Mouse (Mus musculus): ENCODE data around the gene Abtb2.
"Not testable (repeated sequence)": the region's sequence is repeated elsewhere in the genome, so short reads cannot be mapped to it uniquely, and the experiment has no call there.

Gene Abtb2

DNA sequence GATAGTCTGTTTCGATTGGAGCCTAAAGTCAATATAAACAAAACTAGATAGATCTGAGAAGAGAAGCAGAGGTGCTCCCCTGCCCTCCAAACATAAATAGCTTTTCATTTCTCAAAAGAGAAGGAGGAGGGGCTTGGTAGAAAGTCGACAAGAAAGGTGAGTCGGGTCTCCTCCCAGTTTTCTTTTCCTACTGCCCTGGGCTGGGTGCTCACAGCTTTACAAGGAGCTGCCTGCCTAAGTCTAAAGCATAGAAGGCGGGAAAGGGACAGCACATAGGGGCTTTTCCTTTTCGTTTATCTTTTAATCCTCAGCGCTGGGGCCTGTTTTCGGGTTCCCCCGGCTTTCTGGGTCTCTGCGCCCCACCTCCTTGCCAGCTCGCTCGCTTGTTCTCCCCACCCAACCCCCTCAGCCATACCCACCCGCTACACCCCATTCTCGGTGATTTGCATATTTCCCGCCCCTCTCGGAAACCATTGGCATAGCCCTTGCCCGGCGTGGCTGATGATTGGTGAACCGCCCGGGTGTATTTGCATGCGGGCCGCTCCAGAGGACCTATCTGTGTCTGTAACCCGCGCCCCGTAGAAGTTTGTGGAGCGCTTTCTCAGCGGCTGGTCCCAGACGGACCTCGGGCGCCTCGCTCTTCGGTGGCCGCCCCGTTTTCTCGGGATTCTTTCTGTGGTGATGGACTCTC lies at the start of gene Abtb2:
Abtb2 (plus strand) TSS at position 579 of the 691 bp plus-strand sequence.
- peak; percentile 54 for DNase-seq (ENCODE audit: low read depth, low spot score)

DNA sequence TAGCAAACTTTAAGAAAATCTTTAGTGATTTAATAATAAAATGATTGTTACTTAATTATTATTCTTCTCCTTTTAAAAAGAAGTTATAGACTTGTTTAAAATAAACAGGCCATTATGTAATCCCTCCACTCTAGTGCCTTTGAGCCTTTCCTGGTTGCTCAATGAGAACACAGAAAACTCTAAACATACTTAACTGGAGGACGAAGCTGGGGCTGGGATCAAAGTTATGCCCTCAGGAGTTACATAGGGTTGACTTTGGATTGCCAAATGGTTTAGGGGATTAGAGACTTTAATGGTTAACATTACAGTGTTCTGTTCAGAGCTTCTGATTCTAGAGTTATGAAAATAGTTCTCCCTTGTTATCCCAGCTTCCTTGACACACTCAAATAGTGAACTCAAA lies 49.6 kb upstream of the Abtb2 start:
- DNase-seq (ENCODE audit: low read depth, low spot score), result no peak

DNA sequence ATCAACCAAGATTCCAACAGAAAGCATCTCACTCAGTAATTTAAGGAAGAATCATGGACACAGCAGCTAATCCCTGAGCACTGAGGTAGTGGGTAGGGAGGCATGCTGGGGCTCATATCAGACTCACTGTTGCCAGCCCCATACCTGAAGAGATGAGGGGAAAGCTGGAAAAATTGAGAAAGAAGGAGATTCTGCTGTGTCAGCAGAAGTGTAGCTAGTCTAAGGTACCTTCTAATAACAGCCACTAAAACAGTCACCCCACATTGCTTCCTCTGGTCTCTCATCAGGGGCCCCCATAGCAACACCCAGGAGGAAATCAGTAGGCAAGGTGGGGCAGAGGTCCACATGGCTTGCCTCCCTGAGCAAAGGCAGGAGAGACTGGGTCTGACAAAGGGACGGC lies 40.5 kb upstream of the Abtb2 start:
- DNase-seq (ENCODE audit: low read depth, low spot score), result no peak

DNA sequence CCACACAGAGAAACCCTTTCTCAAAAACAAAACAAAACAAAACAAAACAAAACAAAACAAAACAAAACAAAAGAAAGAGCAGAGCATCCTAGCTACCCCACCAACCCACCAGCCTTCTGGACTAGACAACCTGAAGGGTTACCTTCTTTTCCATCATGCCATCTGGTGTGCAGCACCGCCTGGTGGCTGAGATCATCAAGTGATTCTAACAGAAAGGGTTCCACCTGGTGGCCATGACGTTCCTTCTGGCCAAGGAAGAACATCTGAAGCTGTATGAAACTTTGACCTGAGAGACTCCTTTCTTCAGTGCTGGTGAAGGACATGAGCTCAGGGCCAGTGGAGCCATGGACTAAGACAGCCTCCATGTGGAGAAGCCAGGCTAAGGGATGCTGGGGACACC lies 19.0 kb upstream of the Abtb2 start:
- DNase-seq (ENCODE audit: low read depth, low spot score), result peak; percentile 33

DNA sequence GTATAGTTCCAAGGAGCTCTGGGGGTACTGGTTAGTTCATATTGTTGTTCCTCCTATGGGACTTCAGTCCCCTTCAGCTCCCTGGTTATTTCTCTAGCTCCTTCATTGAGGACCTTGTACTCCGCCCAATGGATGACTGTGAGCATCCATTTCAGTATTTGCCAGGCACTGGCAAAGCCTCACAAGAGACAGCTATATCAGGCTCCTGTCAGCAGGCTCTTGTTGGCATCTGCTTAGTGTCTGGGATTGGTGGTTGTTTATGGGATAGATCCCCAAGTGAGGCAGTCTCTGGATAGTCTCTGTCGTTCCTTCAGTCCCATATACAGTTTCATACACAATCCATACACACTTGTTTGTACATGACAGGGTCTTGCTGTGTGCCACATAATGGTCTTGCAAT lies 15.8 kb upstream of the Abtb2 start:
- DNase-seq (ENCODE audit: low read depth, low spot score), result not testable (repeated sequence)

DNA sequence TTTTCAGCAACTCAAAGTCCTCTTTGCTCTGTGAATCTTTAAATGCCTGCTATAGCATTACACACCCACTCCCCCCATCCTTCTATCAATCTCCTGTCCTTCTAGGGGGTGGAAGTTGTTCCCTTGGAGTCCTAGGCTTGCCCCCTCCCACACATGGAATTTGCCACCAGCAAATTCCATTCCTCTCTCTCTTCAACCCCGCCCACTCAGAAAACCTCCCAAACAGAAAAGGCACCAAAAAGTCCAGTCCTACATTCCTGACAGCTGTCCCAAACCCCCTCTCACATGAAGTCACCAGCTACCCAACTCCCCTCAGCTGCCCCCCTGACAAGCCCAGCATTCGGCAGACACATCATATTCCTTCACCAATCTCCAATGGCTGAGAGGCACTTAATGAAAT lies 12.1 kb upstream of the Abtb2 start:
- DNase-seq (ENCODE audit: low read depth, low spot score), result no peak

DNA sequence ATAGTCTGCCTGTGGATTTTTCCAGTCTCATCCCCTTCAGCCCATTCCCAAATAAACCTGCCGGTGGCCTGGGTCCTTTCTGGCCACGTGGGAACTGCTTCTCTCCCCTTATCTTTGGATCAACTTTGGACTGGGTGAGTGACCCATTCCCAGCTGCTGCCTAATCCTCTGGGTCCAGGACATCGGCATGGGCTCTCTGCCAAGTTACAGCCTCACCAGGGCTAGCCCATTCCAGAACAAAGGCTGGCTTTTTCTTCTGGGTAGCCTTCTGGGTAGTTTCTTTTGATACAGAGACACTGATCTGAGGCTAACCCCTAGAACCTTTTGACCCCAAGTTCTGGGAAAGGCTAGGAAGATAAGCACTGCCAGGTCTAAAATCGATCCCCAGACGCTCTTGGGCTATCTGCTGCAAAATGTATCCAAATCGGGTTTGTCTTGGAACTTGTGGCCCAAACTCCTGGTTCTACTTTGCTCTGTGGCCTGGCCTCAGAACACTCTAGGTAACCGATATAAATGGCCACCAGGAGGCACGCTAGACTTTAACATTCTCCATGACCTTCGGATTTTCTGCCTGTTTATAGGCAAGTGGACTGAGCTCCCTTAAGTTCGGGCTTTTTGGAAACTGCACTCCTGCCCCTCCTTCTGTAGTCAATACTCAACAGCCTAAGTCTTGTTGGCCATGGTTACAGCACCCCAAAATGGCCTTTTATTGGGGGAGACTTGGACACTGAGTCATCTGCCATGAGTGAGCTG lies 9.8 kb upstream of the Abtb2 start:
- DNase-seq (ENCODE audit: low read depth, low spot score), result no peak

DNA sequence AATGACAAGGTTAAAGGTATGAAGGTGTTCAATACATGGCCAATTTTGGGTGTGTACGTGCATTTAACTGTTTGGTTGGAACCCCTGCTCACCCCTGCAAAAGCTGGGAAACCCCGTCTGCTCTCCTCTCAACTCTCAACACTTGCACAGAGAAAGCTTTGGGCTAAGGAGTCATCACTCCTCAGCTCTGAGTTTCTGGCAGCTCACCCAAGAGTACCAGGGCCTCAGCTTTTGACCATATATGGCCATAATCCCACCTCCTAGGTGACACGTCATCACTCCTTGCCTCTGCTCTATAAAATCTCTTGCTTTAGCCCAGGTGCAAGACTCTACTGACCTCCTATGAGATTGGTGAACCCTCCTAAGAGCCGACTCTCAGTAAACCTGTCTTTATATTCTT lies 5.2 kb upstream of the Abtb2 start:
- no peak for DNase-seq (ENCODE audit: low read depth, low spot score)

DNA sequence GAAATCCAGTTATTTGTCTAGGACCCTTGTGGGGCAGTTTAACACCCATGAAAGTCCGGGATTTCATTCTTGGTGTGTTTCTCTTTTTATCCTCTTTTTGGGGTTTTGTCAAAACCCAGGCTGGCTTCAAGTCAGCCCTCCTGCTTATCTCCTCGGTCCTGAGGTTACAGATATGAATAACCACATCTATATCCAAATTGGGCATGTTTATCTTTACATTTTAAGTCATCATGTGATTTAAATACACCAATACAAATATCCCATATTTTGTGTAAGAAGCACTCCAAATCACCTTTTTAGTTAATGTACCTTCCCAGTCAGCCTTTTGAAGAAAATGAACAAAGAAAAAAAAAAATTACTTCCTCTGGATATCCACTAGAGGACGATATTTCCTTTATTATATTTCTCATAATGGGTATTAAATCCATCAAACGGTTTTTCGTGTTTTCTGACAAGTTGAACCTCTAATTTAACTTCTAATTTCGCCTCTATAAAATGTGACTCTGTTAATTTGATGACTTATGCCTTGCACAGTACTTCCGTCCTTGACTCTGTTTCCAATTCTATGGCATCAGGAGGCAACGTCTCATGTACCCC lies 1.6 kb upstream of the Abtb2 start:
- no peak for DNase-seq (ENCODE audit: low read depth, low spot score)

DNA sequence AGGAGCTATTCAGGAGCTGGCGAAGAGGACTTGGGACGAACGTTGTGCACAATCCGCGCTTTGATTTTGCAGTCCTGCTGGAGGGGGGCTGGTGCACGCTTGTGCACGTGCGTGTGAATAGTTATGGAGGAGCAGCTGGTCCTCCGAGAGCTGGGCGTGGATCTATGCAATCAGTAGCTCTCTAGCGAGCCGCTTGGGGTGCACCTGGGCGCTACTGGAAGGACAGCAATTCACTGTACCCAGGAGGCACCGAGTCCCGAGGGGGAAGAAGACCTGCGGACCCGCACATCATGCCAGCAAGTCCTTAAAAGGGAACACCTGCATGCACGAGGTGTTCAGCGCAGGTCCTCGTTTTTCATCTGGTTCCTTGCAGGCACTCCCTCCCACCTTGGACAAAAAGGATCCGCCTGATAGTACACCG lies 929 bp upstream of the Abtb2 start:
- DNase-seq (ENCODE audit: low read depth, low spot score), result no peak

DNA sequence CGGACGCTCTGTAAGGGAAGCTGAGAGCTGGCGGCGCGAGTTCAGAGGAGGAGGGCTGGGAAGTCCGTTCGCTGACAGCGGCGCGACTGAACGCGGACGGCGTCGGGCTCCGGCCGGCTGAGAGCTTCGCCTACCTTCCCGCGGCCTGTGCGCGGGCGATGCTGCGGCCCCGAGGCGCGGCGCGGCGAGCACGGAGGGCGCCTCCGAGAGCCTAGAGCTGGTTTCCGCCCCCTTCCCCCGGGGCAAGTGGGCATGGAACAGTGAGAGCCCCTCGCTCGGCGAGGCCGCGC lies 258 bp downstream of the Abtb2 start:
- DNase-seq (ENCODE audit: low read depth, low spot score), result no peak

DNA sequence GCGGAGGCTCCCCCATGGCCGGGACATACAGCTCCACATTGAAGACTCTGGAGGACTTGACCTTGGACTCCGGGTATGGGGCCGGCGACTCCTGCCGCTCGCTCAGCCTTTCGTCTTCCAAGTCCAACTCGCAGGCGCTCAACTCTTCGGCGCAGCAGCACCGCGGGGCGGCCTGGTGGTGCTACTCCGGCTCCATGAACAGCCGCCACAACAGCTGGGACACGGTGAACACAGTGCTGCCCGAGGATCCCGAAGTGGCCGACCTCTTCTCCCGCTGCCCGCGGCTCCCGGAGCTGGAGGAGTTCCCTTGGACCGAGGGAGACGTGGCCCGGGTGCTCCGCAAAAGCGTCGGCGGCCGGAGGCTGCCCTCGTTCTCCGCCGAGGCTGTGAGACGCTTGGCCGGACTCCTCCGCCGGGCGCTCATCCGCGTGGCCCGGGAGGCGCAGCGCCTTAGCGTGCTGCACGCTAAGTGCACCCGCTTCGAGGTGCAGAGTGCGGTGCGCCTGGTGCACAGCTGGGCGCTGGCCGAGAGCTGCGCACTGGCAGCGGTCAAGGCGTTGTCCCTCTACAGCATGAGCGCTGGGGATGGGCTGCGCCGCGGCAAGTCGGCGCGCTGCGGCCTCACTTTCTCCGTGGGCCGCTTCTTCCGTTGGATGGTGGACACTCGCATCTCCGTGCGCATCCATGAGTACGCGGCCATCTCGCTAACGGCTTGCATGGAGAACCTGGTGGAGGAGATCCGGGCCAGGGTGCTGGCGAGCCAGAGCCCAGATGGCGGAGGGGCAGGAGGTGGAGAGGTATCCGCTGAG lies 807 bp downstream of the Abtb2 start:
- DNase-seq (ENCODE audit: low read depth, low spot score), result no peak

DNA sequence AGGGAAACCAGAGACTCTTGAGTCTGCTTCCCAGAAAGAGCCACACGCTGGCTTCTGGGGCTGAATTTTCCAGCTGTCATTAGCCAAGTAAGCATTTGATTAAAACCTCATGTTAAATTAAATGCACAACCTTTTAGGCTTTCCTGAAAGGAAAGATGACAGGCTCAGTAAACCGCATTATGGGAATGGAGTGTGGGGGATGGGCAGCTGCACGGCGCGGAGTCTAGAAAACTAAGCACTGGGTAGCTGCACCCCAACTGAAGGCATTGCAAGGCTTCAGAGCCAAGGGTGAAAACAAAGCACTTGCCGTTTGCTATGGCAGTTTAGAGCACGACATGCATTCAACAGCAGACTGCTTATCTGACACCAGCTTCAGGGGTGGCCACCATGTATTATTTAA lies 2.1 kb downstream of the Abtb2 start:
- no peak for DNase-seq (ENCODE audit: low read depth, low spot score)

DNA sequence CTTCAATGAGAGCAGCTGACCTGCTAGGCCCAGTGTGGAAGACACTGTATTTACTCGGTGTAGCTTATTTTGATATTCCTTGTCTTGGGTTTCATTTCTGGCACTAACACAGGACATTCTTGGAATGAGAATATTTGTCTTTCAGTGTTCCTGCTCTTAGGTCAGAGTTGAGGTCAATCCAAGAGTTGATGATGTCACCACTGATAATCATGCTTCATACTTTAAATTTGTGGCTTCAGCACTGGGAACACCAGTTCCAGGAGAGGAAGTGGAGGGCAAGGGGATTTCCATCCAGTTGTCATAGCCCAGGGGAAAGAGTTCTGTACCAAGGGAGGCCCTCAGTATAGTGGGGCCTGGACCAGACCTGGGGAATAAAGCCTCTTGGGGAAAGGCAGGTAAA lies 3.6 kb downstream of the Abtb2 start:
- no peak for DNase-seq (ENCODE audit: low read depth, low spot score)

DNA sequence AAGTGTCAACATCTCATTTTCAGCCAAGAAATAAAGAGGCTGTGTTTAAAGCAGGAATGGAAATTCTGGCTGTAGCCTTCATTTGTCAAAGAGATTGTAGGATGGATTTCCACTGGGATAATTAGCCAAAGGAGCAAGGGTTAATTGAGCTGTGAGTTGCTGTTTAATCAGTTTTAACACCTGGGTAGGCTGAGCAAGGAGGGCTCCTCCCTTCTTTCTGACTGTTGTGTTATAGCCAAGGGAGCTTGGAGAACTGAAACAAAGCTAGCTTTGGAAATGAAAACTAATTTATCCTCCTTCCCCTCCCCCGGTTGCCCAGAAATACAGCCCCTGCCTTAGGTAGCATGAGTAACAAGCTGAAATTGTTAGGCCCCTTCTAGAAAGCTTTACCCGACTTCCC lies 6.2 kb downstream of the Abtb2 start:
- DNase-seq (ENCODE audit: low read depth, low spot score), result no peak

DNA sequence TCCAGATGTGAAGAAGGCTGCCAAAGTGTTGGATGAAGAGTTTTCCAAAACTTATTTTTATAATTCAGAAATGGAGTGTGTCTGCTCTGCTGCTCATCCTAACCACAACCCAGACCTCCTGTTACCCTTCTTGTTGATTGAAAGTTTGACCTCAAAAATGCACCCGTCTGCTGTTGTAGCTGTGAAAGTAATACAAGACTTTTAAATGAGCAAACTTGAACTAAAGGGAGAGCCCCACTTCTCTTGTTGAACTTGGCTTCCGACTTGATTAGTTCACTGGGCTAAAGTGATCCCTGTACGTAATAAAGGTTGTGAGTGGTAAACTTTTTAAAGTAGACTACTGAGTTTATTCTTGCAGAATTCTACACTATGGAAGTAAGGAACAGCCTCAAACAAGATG lies 10.3 kb downstream of the Abtb2 start:
- DNase-seq (ENCODE audit: low read depth, low spot score), result no peak

DNA sequence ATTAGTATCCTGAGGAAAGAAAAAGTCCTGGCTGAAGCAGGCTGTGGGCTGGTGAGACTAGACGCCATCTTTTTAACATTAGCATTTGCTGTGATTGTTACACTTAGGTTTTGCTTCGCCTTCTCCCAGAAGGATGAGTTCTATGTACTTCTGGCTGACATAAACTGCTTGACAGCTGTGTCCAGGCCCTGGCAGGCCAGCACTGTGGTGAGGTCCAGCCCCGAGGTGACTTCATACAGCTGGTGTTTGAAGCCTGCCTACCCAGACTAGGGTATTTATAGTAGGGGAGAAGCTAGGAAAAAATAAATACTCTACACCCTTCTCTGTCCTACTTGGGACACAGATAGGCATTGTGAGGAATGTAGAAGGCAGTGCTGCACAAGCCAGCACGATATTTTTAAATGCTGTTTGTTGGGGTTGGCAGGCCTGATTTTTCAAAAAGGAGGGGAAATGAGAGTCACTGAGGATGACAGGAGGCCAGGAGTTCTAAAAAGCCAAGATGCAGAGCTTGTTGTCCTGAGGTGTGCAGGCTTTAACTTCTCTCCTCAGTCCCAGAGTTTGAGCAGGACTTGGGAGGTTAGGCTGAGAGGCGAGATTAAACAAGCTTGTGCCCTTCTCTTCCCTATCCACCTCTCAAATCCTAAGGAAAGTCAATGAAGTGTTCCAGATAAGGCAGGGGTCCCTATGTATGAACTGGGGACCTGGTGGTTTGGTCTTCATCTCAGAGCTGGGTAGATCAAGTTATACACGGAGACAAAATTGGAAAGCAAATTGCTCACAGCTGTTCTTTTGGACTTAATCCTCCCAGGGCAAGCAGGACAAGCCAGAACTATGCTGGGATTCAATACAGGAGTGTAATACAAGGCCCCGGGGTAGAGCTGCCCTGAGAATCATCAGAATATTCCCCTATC lies 11.9 kb downstream of the Abtb2 start:
- DNase-seq (ENCODE audit: low read depth, low spot score), result no peak

DNA sequence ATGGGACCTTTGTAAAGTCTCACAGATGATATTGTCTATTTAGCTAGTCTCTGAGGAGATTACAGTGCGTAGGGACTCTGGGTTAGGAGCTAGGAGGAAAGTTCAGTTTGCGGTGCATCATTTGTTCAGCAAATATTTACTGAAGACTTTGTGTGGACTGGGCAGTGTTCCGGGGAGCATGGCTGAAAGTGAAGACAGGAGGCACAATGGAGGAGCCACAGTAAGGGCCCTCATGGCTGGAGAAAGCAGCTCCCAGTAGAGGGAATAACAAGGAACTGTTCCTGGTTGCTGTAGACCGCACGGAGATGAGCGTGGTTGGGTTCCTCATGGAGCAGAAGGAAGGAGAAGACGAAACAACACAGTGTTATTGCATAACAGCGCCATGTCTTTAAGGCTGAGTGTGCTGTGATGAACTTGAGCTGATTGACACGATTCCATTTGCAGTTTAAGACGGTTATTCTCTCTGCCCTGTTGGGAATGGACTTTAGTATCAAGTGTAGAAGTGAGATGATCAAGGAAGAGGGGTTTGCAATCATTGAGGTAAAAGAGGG lies 12.6 kb downstream of the Abtb2 start:
- DNase-seq (ENCODE audit: low read depth, low spot score), result no peak

DNA sequence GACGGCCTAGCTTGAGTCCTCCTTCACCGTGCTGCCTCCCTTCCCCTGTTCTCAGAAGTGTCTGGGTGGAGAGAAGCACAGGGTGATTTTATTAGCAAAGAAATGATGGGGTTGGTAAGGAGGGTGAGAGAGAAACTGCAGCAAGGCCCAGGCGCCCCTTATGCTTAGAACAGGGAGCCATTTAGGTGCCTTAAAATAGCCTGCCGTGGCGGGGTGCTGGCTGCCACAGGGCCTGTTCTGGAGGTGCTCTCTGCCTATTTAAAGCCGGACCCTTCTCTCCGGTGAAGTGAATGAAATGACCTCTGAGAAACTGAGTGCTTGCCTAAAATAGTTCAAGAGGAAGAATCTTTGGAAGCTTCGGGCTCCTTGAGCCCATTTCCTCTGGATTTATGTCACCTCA lies 14.6 kb downstream of the Abtb2 start:
- DNase-seq (ENCODE audit: low read depth, low spot score), result no peak

DNA sequence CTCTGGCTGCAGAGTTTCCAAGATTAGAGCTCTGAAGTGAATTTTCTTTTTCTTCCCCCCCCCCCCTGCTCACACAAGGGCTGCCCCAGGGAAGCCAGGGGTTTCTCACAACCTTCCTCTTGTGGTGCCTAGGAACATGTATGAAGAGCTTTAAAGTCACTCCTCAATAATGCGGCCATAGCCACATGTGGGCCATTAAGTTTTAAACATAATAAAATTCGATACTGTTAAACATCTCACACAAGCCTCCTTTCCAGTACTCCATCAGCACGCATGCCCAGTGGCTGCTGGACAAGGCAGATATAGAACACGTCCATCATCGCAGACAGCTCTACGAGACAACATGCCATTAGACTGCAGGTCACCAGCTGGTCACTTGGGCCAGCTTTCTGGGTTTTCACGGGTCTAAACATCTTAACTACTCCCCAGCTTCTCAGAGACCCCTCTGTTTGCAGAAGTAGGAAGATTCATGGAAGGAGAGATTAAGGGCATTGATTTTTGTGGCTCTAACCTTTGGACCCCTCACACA lies 15.3 kb downstream of the Abtb2 start:
- no peak for DNase-seq (ENCODE audit: low read depth, low spot score)

DNA sequence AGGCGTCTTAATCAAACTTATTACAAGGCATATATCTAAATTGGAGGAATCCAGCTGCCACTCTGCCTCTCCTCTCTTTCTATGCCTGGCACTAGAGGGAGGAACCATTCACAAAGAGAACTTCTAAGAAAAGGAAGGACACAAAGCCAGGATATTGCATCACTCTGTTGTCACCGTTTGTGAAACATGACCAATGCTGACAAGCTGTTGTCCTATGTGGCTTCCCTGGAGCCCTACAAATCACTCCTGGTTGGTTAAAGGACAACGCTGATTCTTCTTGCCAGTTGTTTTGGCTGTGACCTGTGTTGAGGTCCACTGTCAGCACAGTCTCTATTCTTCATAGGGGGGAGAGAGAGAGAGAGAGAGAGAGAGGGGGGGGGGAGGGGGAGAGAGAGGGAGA lies 17.2 kb downstream of the Abtb2 start:
- DNase-seq (ENCODE audit: low read depth, low spot score), result no peak
